Mouse (Mus musculus): ENCODE measurements at regions not wholly inside any gene's neighbourhood (a gene's known extent, or its start where the extent isn't known, plus 50 kb on each side); places are given as distances from the start of the nearest gene placed in this dataset.

DNA sequence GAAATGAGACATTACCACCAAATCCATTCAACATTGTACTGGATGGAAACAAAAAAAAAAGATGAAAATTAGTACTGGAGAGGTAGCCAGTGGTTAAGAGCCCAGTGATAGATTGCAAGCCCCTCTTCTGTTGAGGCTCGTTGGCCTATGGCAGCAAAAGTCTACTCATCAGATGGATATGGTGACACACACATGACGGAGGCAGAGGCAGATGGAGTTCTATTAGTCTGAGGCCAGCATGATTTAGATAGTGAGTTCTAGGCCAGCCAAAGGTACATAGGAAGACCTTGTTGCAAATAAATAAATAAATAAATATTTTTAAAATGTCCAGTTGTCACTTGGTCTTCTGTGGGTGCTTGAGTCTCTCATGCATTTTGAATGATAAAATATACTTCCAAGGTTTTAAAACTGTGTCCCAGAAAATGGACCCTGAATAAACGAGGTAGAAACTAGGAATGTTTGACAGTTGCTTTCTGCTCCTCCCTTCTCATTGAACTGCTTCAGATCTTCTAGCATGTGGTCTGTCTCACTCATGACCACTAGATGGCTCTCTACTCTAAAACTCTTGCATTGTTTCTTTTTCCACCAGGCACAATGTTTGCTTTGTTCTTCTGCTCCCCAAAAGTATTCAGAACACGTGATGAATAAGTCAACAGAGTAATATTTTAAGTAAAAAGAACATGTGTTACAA, 286.4 kb upstream of the Myo3a start:
- no peaks in the 10 kb centered on the region for H3K27me3 ChIP-seq (ENCODE audit: control insufficient read depth in 1 of 2, insufficient read depth in 2 of 2, low read length in 2 of 2)
- H3K9ac ChIP-seq (ENCODE audit: control insufficient read depth, low read depth, low read length, poor library complexity, severe bottlenecking) = no peak overlapping the region
- no peaks in the 10 kb centered on the region for H3K79me2 ChIP-seq (ENCODE audit: control insufficient read depth, insufficient read depth, low read length, poor library complexity)
- H3K4me1 ChIP-seq (ENCODE audit: control insufficient read depth in 1 of 2, insufficient read depth in 2 of 2, low read length in 2 of 2) = peaks cover 0 to 2% of the 10 kb centered on the region in 2 experiments; a peak in 1 of 4 replicates
- peak; percentile 82 for TF ChIP-seq RAD21 (IDR thresholded peaks at IDR 0.05; ENCODE audit: low read depth, low read length)
- no peak for TF ChIP-seq KAT2A (conservative IDR thresholded peaks at IDR 0.05; ENCODE audit: low read depth, low read length)
- TF ChIP-seq MYB (IDR thresholded peaks at IDR 0.05; ENCODE audit: low read depth, low read length) = no peak
- no peak for TF ChIP-seq GABPA (IDR thresholded peaks at IDR 0.05; ENCODE audit: low read depth, low read length)
- no peak for TF ChIP-seq UBTF (IDR thresholded peaks at IDR 0.05; ENCODE audit: borderline replicate concordance, insufficient read depth, low read depth, low read length)
- no peak for TF ChIP-seq ZMIZ1 (IDR thresholded peaks at IDR 0.05; ENCODE audit: low read depth, low read length)
- no peak for TF ChIP-seq RCOR1 (IDR thresholded peaks at IDR 0.05; ENCODE audit: low read depth, low read length)
- no peak for TF ChIP-seq HCFC1 (IDR thresholded peaks at IDR 0.05; ENCODE audit: low read depth, low read length)
- TF ChIP-seq MXI1 (IDR thresholded peaks at IDR 0.05; ENCODE audit: low read depth, low read length) = no peak
- TF ChIP-seq ZC3H11A (IDR thresholded peaks at IDR 0.05; ENCODE audit: low read depth, low read length) = peak; percentile 62
- no peak for TF ChIP-seq MAZ (IDR thresholded peaks at IDR 0.05; ENCODE audit: low read depth, low read length)
- TF ChIP-seq MYC (IDR thresholded peaks at IDR 0.05; ENCODE audit: low read depth, low read length) = peak; percentile 72; the same call in 1 of the 2 replicates
- TF ChIP-seq POLR2AphosphoS5 (IDR thresholded peaks at IDR 0.05; ENCODE audit: borderline replicate concordance, low read depth, low read length) = no peak
- TF ChIP-seq SIN3A (IDR thresholded peaks at IDR 0.05; ENCODE audit: low read length) = no peak
- peak; percentile 51; the same call in 1 of the 2 replicates for TF ChIP-seq USF1 (IDR thresholded peaks at IDR 0.05; ENCODE audit: low read depth, low read length)
- TF ChIP-seq MAX (IDR thresholded peaks at IDR 0.05; ENCODE audit: low read length) = no peak
- TF ChIP-seq MEF2A (IDR thresholded peaks at IDR 0.05; ENCODE audit: extremely low read depth, insufficient replicate concordance, low read depth, low read length, poor library complexity, severe bottlenecking) = no peak
- TF ChIP-seq CTCF (IDR thresholded peaks at IDR 0.05 in 2 of 3, conservative IDR thresholded peaks at IDR 0.05 in 1 of 3; ENCODE audit: control insufficient read depth in 1 of 3, insufficient read depth in 1 of 3, low read depth in 2 of 3, low read length in 3 of 3, poor library complexity in 1 of 3, severe bottlenecking in 1 of 3) = peak in 2 of 3 experiments; percentile 71 to 79; a peak in 4 of 6 replicates
- TF ChIP-seq EP300 (IDR thresholded peaks at IDR 0.05; ENCODE audit: low read depth in 1 of 2, low read length in 2 of 2) = no peak
- no peak for TF ChIP-seq ZKSCAN1 (IDR thresholded peaks at IDR 0.05; ENCODE audit: low read depth, low read length)
- TF ChIP-seq E2F4 (IDR thresholded peaks at IDR 0.05; ENCODE audit: borderline replicate concordance, low read depth, low read length) = no peak
- peak; percentile 72 for TF ChIP-seq SMC3 (IDR thresholded peaks at IDR 0.05; ENCODE audit: low read depth, low read length)
- no peak for TF ChIP-seq TCF12 (IDR thresholded peaks at IDR 0.05; ENCODE audit: low read depth, low read length)
- no peak for TF ChIP-seq MAFK (IDR thresholded peaks at IDR 0.05; ENCODE audit: borderline replicate concordance, low read depth, low read length)
- TF ChIP-seq CHD1 (IDR thresholded peaks at IDR 0.05; ENCODE audit: low read depth, low read length) = no peak
- H3K27ac ChIP-seq (ENCODE audit: control insufficient read depth, low read depth, low read length) = no peak overlapping the region
- peak; percentile 62 for DNase-seq (ENCODE audit: low read depth, low spot score)
- H3K9me3 ChIP-seq (replicated peaks; ENCODE audit: insufficient read depth, low read length) = no peaks in the 10 kb centered on the region
- no peak overlapping the region for H3K4me3 ChIP-seq (ENCODE audit: control insufficient read depth in 1 of 2, insufficient read depth in 1 of 2, low read depth in 2 of 2, low read length in 2 of 2)
- no peaks in the 10 kb centered on the region for H3K36me3 ChIP-seq (ENCODE audit: control insufficient read depth in 1 of 2, insufficient read depth in 2 of 2, low read length in 2 of 2)

Measured in MEL (cell line).